Mouse (Mus musculus) frontal cortex, postnatal 25 days (tissue): ENCODE data around the gene Itgb3bp.

Experiments used
- DNase-seq, 2 experiments: peaks; one replicate each; pipeline ENCODE4 v3.0.0; 2022; ENCODE audit warnings: low spot score in 2 of 2

Gene Itgb3bp

GRCm38 (mm10) chr4:99929613-99930517, at the start of gene Itgb3bp:
Gene Itgb3bp (minus strand): TSS chr4:99929813.
- peak; percentile 47 to 57 for DNase-seq

- no peak for DNase-seq
Measured at GRCm38 (mm10) chr4:99979326-99979725, 49.7 kb upstream of the Itgb3bp start.

DNA sequence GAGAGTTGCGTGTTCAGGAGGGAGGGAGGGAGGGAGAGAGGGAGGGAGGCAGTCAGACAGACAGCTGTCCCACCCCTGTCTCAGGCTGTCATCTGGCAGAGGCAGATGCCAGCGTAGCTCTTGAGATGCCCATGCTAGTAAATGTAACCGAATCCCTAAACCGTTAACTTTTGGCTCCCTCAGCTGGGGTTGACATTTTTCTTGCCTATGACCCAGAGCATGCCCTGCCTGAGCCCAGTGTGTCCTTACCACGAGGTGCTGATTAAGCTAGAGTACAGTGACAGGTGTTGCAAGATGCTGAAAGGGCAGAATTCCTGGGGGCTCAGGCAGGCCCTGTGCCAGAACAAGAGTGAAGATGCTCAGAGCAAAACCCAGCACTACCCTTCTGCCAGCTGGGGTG, 44.8 kb upstream of the Itgb3bp start:
- no peak for DNase-seq

DNA sequence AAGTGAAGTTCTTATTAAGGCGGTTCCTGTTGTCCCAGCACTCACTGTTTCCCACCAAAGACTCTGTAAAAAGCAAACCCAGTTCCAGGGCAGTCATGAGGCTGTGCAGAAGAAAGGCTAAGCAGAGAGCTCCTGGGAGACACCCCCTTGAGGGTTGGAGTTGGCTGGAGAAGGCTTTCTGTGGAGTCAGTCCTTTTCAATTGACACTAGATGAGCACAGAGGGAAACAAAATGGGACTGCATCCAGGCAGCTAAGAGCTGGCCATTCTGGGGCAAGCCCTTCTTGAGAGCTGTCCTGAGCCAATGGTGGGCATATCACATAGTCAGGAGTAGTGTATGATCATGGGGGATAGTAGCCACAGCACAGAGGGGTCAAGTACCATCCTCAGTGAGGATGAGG, 44.3 kb upstream of the Itgb3bp start:
- no peak for DNase-seq

DNA sequence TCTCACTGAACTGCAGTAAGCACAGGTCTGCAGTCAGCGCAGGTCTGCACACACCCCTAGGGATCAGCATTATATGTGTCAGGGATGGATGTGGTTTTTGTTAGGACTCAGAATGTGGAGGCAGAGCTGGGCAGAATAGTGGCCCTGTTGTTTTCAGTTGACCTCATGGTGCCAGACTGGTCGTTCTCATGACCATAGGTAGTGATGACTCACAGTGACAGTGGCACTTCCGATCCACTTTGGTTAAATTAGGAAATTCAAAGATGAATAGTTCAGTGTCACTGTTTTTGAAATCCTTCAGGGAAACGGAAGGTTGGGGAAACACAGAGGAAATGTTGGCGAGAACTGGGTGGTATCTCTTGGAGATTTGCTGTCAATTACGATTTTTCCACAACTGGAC, 43.3 kb upstream of the Itgb3bp start:
- no peak for DNase-seq

- no peak for DNase-seq
Measured at GRCm38 (mm10) chr4:99970097-99970496, 40.5 kb upstream of the Itgb3bp start.

DNA sequence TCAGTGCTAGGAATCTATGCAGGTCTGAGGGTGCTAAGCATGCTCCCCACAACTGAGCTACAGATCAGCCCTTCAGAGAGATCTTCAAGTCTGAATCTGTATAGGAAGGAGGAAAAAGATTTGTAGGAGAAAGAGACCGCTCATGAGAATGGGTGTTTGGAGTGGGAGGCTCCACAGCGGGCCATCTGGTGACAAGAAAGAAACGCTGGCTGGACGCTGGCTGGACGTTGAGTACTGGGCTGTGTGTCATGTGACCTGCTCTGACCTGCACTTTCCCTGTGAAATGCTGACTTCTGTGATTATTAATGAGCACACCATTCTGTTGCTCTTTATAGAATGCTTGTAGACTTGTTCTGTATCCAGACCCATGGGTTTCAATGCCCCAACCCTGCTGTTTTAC, 39.7 kb upstream of the Itgb3bp start:
- no peak for DNase-seq

DNA sequence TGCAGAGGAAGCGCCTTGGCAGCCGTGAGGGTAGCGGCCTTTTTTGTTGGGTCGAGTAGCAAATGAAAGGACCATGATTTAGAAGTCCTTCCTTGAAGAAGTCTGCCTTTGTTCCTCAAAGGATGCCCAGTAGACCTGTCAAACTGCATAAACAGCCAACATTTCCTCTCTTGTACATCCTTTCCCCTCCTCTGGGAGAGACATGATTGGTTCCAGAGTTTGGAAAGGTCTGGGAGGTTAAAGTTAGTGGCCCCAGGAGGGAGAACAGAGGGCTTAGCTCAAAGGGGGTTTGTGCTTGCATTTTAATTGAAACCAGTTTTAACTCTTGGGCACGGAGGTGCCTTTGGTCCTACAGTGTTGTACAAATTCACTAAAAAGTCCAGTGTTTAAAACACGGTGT, 36.9 kb upstream of the Itgb3bp start:
- DNase-seq: no peak

GRCm38 (mm10) chr4:99959308-99959707, 29.7 kb upstream of the Itgb3bp start:
- DNase-seq: no peak

GRCm38 (mm10) chr4:99958084-99958815, 28.6 kb upstream of the Itgb3bp start:
- DNase-seq: no peak

DNA sequence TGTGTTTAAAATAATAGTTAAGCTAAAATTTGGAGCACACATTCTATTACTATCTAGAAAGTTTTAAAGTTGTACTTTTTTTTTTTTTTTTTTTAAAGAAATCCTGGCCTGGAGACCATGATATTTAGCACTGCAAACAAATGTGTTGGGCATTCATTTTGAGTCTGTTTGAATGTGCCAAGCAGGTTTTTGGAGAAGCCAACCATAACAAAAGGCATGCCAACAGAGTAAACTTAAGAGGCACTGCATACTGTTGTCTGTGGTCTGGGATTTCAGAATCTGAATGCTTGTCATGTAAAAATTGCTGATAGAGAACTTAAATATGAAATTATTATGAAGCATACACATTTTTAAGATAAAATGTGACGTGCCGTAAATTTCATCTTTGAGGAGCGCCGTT, 27.6 kb upstream of the Itgb3bp start:
- DNase-seq: no peak

DNA sequence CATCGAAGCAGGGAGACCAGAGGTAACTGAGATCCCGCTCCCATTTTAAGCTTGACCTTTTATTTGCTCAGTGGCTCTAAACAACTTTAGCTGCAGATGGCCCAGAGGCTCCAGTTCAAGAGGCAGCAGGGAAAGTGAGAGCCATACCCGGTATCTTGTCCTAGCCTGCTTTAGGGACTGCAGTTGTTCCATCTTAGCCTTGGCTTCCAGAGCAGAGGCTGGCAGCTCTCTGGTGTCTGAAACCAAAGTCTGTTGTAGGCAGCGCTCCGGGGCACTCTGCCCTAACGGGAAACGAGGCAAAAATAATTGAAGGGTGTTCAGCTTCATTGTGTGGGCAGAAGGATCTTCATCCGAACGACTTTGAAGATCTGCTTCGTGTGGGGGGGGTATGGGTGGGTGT, 25.8 kb upstream of the Itgb3bp start:
- DNase-seq: no peak

DNA sequence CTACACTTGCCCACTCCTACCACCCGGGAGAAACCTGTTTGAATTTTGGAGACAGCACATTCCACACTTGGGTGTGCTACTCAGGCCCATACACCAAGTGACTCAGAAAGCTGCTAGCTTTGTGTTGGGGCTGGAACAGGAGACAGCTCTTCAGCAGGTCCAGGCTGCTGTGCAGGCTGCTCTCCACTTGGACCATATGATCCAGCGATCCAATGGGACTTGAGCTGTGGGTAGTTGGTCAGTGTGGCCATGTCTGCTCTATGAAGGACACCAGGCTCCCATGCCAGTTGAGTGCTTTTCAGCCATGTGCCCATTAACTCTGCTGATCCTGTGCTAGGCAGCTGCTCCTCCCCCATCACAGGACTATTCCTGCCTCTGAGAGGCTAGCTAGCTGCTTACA, 24.3 kb upstream of the Itgb3bp start:
- no peak for DNase-seq

GRCm38 (mm10) chr4:99947896-99948295, 18.3 kb upstream of the Itgb3bp start:
- DNase-seq: no peak

DNA sequence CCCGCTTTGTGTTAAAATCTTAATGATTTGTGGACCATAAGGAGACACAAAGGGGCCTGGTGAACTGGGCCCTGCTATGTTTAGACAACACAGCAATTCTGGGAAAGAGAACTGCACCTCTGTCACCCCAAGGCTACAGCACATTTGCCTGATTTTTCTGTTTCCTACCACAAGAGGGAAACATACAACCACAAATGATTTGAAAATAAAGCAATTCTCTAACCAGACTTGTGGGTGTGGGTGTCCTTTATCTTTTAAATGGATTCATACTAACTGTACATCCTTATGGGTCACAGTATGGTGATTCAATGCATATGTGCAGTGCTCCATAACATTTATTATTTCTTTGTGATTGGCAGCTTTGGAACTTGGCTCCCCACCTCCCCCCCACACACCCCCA, 17.6 kb upstream of the Itgb3bp start:
- DNase-seq: no peak

DNA sequence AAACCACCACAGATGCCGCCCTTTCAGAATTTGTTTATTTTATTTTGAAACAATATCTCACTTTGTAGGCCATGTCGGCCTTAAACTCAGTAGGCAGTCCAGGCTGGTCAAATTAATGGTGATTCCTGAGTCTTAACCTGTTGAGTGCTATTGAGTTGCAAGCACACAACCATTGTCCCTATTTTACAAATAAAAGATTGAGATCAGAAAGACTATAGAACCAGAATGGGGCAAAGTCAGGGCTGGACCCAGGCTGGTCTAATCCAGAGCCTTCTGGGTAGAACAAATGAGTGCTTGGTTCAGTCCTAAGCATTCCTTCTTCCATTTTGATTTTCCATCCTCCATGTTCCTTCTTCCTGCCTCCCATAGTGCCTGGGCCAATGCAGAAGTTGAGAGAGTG, 16.9 kb upstream of the Itgb3bp start:
- no peak for DNase-seq

DNA sequence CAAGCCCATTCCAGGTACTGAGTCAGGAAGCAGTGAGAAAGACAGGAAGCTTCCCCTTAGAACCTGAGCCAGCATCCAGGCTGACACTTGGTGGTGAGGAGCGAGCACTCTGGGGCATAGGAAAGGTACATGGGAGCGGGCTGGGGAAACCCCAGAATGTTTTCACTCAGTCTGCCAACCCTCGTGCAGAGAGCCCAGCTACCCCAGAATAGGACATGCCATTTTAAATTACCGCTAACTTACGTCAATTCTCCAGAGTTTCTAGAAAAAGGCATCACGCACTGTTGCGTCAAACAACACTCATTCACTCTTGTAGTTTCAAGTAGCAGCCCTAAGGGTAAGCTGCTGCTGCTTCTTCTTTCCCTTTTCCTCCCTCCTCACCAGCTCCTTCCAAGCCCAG, 15.4 kb upstream of the Itgb3bp start:
- no peak for DNase-seq

- DNase-seq: no peak
Measured at GRCm38 (mm10) chr4:99944606-99945005, 15.0 kb upstream of the Itgb3bp start.

- no peak for DNase-seq
Measured at GRCm38 (mm10) chr4:99941655-99942414, 12.2 kb upstream of the Itgb3bp start.

- no peak for DNase-seq
Measured at GRCm38 (mm10) chr4:99939711-99940505, 10.3 kb upstream of the Itgb3bp start.

GRCm38 (mm10) chr4:99936278-99936677, 6.7 kb upstream of the Itgb3bp start:
- no peak for DNase-seq

DNA sequence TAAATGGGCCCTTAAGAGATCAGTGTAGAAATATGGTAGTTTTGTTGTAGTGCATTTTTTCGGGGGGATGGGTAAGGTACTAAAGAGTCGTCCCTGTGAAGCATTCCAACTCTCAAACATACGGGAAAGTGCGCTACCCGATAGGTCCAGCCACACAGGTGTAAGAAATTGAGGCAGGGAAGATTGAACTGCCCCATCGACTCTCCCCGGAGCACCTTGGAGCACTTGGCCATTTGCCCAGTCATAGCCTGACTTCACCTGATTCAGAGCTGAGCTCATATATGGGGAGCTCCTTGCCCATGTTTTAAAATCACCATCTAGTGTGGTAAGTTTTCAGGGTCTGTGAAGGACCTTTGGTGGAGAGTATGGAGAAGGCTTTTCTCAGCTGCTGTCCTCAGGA, 5.2 kb upstream of the Itgb3bp start:
- DNase-seq: no peak
